Mouse (Mus musculus) forebrain, embryonic 16.5 days (tissue): Measurements from ENCODE around the gene Ankrd24. TPM values are rescaled to one million over a fixed set of nuclear protein-coding genes. Genes with fewer than 3 reads are reported as not detected.
A peak's percentile ranks its signal among the peaks of the same experiment; 100 is the strongest.
"Not testable (repeated sequence)": the region's sequence is repeated elsewhere in the genome, so short reads cannot be mapped to it uniquely, and the experiment has no call there.

ENCODE experiments used
- ATAC-seq: fragments of 200-750 bp; cut with Nextera tagmentation; 2 replicates; pipeline ENCODE4 v1.8.0; 2017; ENCODE audit warnings: mild to moderate bottlenecking, moderate library complexity
- H3K27ac ChIP-seq: fragments of 300-500 bp; sonication (generic); 2 replicates; pipeline ENCODE4 v1.5.1; 2014; ENCODE audit warnings: low read length, control low read depth
- H3K27me3 ChIP-seq: fragments of 300-500 bp; sonication (generic); replicated peaks from 2 replicates; pipeline ENCODE4 v1.6.1; 2014; ENCODE audit warnings: low read length; ENCODE audit not compliant: control insufficient read depth, insufficient read depth
- H3K36me3 ChIP-seq: fragments of 300-500 bp; sonication (generic); 2 replicates; pipeline ENCODE4 v1.6.1; 2014; ENCODE audit not compliant: control insufficient read depth, insufficient read depth
- H3K4me1 ChIP-seq: fragments of 300-500 bp; sonication (generic); replicated peaks from 2 replicates; pipeline ENCODE4 v1.6.1; 2014; ENCODE audit warnings: low read length; ENCODE audit not compliant: control insufficient read depth, insufficient read depth
- H3K4me2 ChIP-seq: fragments of 300-500 bp; sonication (generic); 2 replicates; pipeline ENCODE4 v1.6.1; 2014; ENCODE audit warnings: mild to moderate bottlenecking, low read length, control low read depth
- H3K4me3 ChIP-seq: fragments of 300-500 bp; sonication (generic); replicated peaks from 2 replicates; pipeline ENCODE4 v1.5.1; 2014; ENCODE audit warnings: mild to moderate bottlenecking, low read length, control low read depth
- H3K9ac ChIP-seq: fragments of 300-500 bp; sonication (generic); replicated peaks from 2 replicates; pipeline ENCODE4 v1.6.1; 2014; ENCODE audit warnings: low read depth, low read length, control low read depth
- H3K9me3 ChIP-seq: fragments of 300-500 bp; sonication (generic); 2 replicates; pipeline ENCODE4 v1.6.1; 2016; ENCODE audit warnings: low read length; ENCODE audit not compliant: control insufficient read depth
- WGBS: fragments of 180-500 bp; shearing (Covaris S2); extraction: QIAGEN DNeasy Blood & Tissue Kit; methylation state at CpG from one replicate; pipeline ENCODE4 v1.1.7; 2014; 5-methylcytosine and 5-hydroxymethylcytosine counted together
- polyA plus RNA-seq: library from polyadenylated mRNA; unstranded; fragments of >200 nt; fragmentation: Nextera tagmentation; extraction: Ambion mirVana; gene quantifications from 2 replicates; pipeline ENCODE4 v1.2.1, GENCODE M21; 2015

The Ankrd24 gene
- polyA plus RNA-seq, 1 experiment from 2014 or later: 16.5 TPM

GRCm38 (mm10) chr10:81640825-81641224 lies 12.5 kb downstream of the Ankrd24 start:
- not testable (repeated sequence) for H3K4me3 ChIP-seq, H3K9ac ChIP-seq, H3K36me3 ChIP-seq, H3K4me2 ChIP-seq, H3K27me3 ChIP-seq, H3K27ac ChIP-seq, H3K9me3 ChIP-seq, ATAC-seq
- H3K4me1 ChIP-seq: peaks cover 25% of the 10 kb centered on the region
- WGBS: 27% methylated on average over 3 of the region's 4 CpGs

- no peaks in the 10 kb centered on the region for H3K36me3 ChIP-seq
- H3K9me3 ChIP-seq: no peaks in the 10 kb centered on the region
- H3K9ac ChIP-seq: 0 out of 2 replicates have a peak overlapping the region, but pooled peaks have one; percentile 2
- no peak overlapping the region for H3K4me3 ChIP-seq
- WGBS: 93% methylated on average over 2 of the region's 2 CpGs
- ATAC-seq: no peak
- no peak overlapping the region for H3K4me2 ChIP-seq
- no peak overlapping the region for H3K27ac ChIP-seq
- no peaks in the 10 kb centered on the region for H3K27me3 ChIP-seq
- peaks cover 25% of the 10 kb centered on the region for H3K4me1 ChIP-seq
Observed at GRCm38 (mm10) chr10:81641566-81641965, 13.2 kb downstream of the Ankrd24 start.

GRCm38 (mm10) chr10:81641978-81642647 lies 13.8 kb downstream of the Ankrd24 start:
- Histone ChIP-seq H3K27me3 (no peaks in the 10 kb centered on the region), H3K9me3 (no peaks in the 10 kb centered on the region), H3K4me1 (peaks cover 25% of the 10 kb centered on the region), H3K4me3 (no peak overlapping the region; the same call in 1 of the 2 replicates), H3K9ac (peak overlapping the region; percentile 6; the same call in 1 of the 2 replicates), H3K36me3 (no peaks in the 10 kb centered on the region), H3K27ac (no peak overlapping the region), H3K4me2 (peak overlapping the region; percentile 98; the same call in 1 of the 2 replicates)
- ATAC-seq: no peak
- WGBS: 83% methylated on average over 8 of the region's 8 CpGs

DNA sequence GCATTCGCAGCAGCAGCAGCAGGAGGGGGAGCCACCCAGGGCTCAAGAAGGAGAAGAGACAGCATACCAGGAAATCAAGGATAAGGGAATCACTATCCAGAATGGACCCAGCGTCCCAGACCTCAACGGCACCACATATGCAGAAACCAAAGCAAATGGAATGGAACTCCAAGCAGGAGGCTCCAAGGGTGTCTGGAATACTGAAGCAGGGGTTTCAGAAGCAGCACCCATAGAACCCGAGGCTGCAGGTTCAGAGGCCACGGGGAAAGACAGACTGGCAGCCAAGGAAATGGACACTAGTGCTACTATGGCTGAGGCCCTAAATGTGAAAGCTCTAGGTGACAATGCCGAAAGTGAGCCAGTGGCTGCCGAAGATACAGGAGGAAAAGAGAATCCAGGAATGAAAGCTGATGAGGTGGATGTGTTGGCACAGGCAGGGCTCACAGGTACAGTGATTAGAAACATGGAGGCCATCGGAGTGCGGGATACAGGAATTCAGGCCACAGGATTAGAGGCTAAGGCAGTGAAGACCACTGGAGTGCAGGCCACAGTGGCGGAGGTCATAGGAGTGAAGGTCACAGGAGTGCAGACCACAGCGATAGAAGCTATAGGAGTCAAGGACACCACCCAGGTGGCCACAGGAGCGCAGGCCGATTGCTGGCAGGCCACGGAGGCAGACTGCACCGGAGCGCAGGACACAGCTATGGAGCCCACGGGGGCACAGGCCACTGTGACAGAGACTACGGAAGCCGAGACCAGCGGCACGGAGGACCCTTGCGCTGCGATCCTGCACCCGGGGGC lies 14.5 kb downstream of the Ankrd24 start:
- 18% methylated on average over 24 of the region's 24 CpGs for WGBS
- no peak for ATAC-seq

DNA sequence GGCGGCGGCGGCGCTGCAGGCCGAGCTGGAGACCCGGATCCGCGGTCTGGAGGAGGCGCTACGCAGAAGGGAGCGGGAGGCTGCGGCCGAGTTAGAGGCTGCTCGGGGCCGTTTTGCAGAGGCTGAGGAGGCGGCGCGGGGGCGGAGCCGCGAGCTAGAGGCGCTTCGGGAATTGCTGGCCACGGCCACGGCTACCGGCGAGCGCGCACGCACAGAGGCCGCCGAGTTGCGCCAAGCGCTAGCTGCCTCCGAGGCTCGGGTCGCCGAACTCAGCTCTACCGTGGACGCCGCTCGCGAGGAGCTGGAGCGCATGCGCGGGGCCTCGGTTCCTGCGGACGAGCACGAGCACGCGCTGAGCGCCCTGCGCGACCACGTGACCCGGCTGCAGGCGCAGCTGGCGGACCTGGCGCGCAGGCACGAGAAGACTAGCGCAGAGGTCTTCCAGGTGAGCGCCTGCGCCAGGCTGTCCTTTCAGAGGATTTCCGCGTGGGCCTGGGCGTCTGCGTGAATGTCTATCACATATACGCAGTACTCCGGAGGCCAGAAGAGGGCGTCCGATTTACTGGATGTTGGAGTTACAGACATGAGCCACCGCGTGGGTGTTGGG lies 15.2 kb downstream of the Ankrd24 start:
- H3K4me2 ChIP-seq: peak overlapping the region; percentile 98
- H3K9ac ChIP-seq: peak overlapping the region; percentile 99
- WGBS: under 1% methylated on average over 75 of the region's 75 CpGs

More for the DNA sequence above, 14.5 kb downstream of the Ankrd24 start:
- Histone ChIP-seq H3K27me3 (no peaks in the 10 kb centered on the region), H3K9me3 (no peaks in the 10 kb centered on the region), H3K4me3 (peak overlapping the region; percentile 86), H3K27ac (peak overlapping the region; percentile 94), H3K4me2 (peak overlapping the region; percentile 98), H3K9ac (peak overlapping the region; percentile 99), H3K4me1 (peaks cover 25% of the 10 kb centered on the region), H3K36me3 (no peaks in the 10 kb centered on the region)

DNA sequence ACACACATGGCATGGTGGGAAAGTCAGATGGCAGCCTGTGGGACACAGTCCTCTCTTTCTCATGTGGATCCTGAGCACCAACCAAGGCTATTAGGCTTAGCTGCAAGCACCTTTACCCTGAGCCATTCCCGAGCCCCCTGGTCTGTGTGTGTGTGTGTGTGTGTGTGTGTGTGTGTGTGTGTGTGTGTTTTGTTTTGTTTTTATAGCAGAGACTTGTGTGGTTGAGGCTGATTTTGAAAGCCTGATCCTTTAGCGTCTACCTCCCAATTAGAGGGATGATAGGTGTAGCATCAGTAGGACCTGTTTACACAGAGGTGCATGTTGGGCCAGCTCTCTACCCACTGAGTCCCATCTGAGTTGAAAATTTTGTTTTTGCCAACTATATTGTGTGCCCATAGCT lies 15.8 kb downstream of the Ankrd24 start:
- WGBS: 50% methylated on average over 2 of the region's 2 CpGs
- no peaks in the 10 kb centered on the region for H3K27me3 ChIP-seq
- H3K4me1 ChIP-seq: peaks cover 29% of the 10 kb centered on the region
- H3K9ac ChIP-seq: peak overlapping the region; percentile 99
- H3K27ac ChIP-seq: peak overlapping the region; percentile 94
- no peaks in the 10 kb centered on the region for H3K9me3 ChIP-seq
- peak; percentile 13 for ATAC-seq
- no peaks in the 10 kb centered on the region for H3K36me3 ChIP-seq
- H3K4me2 ChIP-seq: peak overlapping the region; percentile 98
- H3K4me3 ChIP-seq: peak overlapping the region; percentile 86

More for the DNA sequence above, 15.2 kb downstream of the Ankrd24 start:
- Histone ChIP-seq H3K9me3 (no peaks in the 10 kb centered on the region), H3K27ac (peak overlapping the region; percentile 94), H3K4me3 (peak overlapping the region; percentile 86), H3K4me1 (peaks cover 27% of the 10 kb centered on the region), H3K36me3 (no peaks in the 10 kb centered on the region), H3K27me3 (no peaks in the 10 kb centered on the region)
- ATAC-seq: peak; percentile 88

DNA sequence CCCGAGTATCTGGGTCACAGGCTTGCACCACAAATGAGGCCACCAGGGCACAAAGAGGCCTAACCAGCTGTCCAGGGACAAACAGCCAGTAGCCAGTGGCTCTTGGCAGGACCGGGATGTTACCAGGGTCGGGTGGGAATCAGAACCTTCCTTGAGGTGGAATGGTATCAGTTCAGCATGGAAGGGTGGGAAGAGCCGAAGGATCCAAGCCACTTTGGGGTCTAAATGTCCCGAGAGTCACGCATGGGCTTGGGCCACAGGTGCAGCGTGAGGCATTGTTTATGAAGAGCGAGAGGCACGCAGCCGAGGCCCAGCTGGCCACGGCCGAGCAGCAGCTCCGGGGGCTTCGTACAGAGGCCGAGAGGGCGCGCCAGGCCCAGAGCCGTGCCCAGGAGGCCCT lies 16.4 kb downstream of the Ankrd24 start:
- Histone ChIP-seq H3K4me3 (no peak overlapping the region), H3K4me1 (peaks cover 29% of the 10 kb centered on the region), H3K27ac (no peak overlapping the region), H3K9me3 (no peaks in the 10 kb centered on the region), H3K36me3 (no peaks in the 10 kb centered on the region), H3K27me3 (no peaks in the 10 kb centered on the region), H3K9ac (no peak overlapping the region), H3K4me2 (no peak overlapping the region)
- 90% methylated on average over 18 of the region's 18 CpGs for WGBS
- no peak for ATAC-seq

GRCm38 (mm10) chr10:81645391-81645790 lies 17.1 kb downstream of the Ankrd24 start:
- ATAC-seq: no peak
- Histone ChIP-seq H3K36me3 (no peaks in the 10 kb centered on the region), H3K4me3 (no peak overlapping the region), H3K9me3 (no peaks in the 10 kb centered on the region), H3K27ac (no peak overlapping the region), H3K27me3 (no peaks in the 10 kb centered on the region), H3K9ac (no peak overlapping the region), H3K4me2 (no peak overlapping the region), H3K4me1 (peaks cover 33% of the 10 kb centered on the region)
- WGBS: 87% methylated on average over 4 of the region's 4 CpGs

GRCm38 (mm10) chr10:81646015-81646555 lies 17.7 kb downstream of the Ankrd24 start:
- H3K4me2 ChIP-seq: no peak overlapping the region
- H3K4me3 ChIP-seq: no peak overlapping the region
- ATAC-seq: no peak
- no peaks in the 10 kb centered on the region for H3K36me3 ChIP-seq
- H3K27ac ChIP-seq: no peak overlapping the region
- H3K9me3 ChIP-seq: no peaks in the 10 kb centered on the region
- 88% methylated on average over 7 of the region's 7 CpGs for WGBS
- H3K9ac ChIP-seq: no peak overlapping the region
- no peaks in the 10 kb centered on the region for H3K27me3 ChIP-seq
- peaks cover 33% of the 10 kb centered on the region for H3K4me1 ChIP-seq
